Mouse (Mus musculus) left cerebral cortex, adult 18-20 months (tissue): Measurements from ENCODE around the gene Mmd2. TPM values are rescaled to one million over a fixed set of nuclear protein-coding genes. Genes with fewer than 3 reads are reported as not detected.

Source experiments
- DNase-seq, 2 experiments: peaks; one replicate each; pipeline ENCODE4 v3.0.0; 2021 to 2022; ENCODE audit warnings: low spot score in 2 of 2, mixed read lengths in 1 of 2
- long read RNA-seq, 2 experiments: library from polyadenylated mRNA; stranded (forward); transcript quantifications; one replicate each; pipeline ENCODE4 v2.0.0; 2021
- total RNA-seq, 2 experiments: library from RNA; stranded (reverse); gene quantifications; 2 replicates each; pipeline ENCODE4 v1.2.3; 2021

The Mmd2 gene
- total RNA-seq, result 100 to 1,000 TPM; 102 to 105 TPM
- long read RNA-seq, experiment 1, transcript Mmd2-201 (7 exons, 3,317 nt), result major isoform, 284 of 339 reads
- long read RNA-seq, experiment 1, partial matches to known transcripts, result 19 of 339 reads
- long read RNA-seq, experiment 1, other reads (novel, unspliced or antisense), result 36 of 339 reads
- long read RNA-seq, experiment 2, transcript Mmd2-201 (7 exons, 3,317 nt), result major isoform, 196 of 233 reads
- long read RNA-seq, experiment 2, partial matches to known transcripts, result 8 of 233 reads
- long read RNA-seq, experiment 2, other reads (novel, unspliced or antisense), result 29 of 233 reads

- DNase-seq, result peak; percentile 41 to 69
Observed at GRCm38 (mm10) chr5:142608259-142608988, at the start of gene Mmd2. Gene Mmd2 (minus strand): TSS chr5:142608800.

- no peak for DNase-seq
Observed at GRCm38 (mm10) chr5:142652266-142652665, 43.7 kb upstream of the Mmd2 start.

- no peak for DNase-seq
Observed at GRCm38 (mm10) chr5:142650794-142651497, 42.3 kb upstream of the Mmd2 start.

GRCm38 (mm10) chr5:142650390-142650789 is 41.8 kb upstream of the Mmd2 start:
- no peak for DNase-seq

- no peak for DNase-seq
Observed at GRCm38 (mm10) chr5:142649460-142650050, 41.0 kb upstream of the Mmd2 start.

- DNase-seq, result no peak
Observed at GRCm38 (mm10) chr5:142648162-142648561, 39.6 kb upstream of the Mmd2 start.

GRCm38 (mm10) chr5:142641331-142642051 is 32.9 kb upstream of the Mmd2 start:
- no peak for DNase-seq

GRCm38 (mm10) chr5:142640088-142640487 is 31.5 kb upstream of the Mmd2 start:
- DNase-seq, result no peak

- DNase-seq, result no peak
Observed at GRCm38 (mm10) chr5:142637823-142638222, 29.2 kb upstream of the Mmd2 start.

GRCm38 (mm10) chr5:142630224-142630623 is 21.6 kb upstream of the Mmd2 start:
- DNase-seq, result no peak

GRCm38 (mm10) chr5:142629663-142630025 is 21.0 kb upstream of the Mmd2 start:
- DNase-seq, result peak in 1 of 2 experiments; percentile 14

- DNase-seq, result peak; percentile 98
Observed at GRCm38 (mm10) chr5:142628726-142629662, 20.4 kb upstream of the Mmd2 start.

- DNase-seq, result no peak
Observed at GRCm38 (mm10) chr5:142627398-142627797, 18.8 kb upstream of the Mmd2 start, which contains the start of gene Wipi2. Gene Wipi2 (plus strand): TSS chr5:142627698.

- DNase-seq, result no peak
Observed at GRCm38 (mm10) chr5:142623080-142623479, 14.5 kb upstream of the Mmd2 start.

GRCm38 (mm10) chr5:142622134-142622533 is 13.5 kb upstream of the Mmd2 start:
- DNase-seq, result no peak

GRCm38 (mm10) chr5:142621421-142621820 is 12.8 kb upstream of the Mmd2 start:
- DNase-seq, result no peak

- DNase-seq, result peak; percentile 66 to 73
Observed at GRCm38 (mm10) chr5:142619866-142620265, 11.3 kb upstream of the Mmd2 start.

- no peak for DNase-seq
Observed at GRCm38 (mm10) chr5:142616326-142616725, 7.7 kb upstream of the Mmd2 start.

GRCm38 (mm10) chr5:142615638-142616037 is 7.0 kb upstream of the Mmd2 start:
- DNase-seq, result no peak

- DNase-seq, result no peak
Observed at GRCm38 (mm10) chr5:142614513-142614912, 5.9 kb upstream of the Mmd2 start.
